Mouse (Mus musculus) neutrophil, adult 83 days (primary cell): Measurements from ENCODE around the gene Arhgef15. TPM values are rescaled to one million over a fixed set of nuclear protein-coding genes. Genes with fewer than 3 reads are reported as not detected.

Source experiments
- total RNA-seq, 2 experiments: library from RNA; stranded (reverse); gene quantifications; one replicate each; pipeline ENCODE4 v1.2.4; 2023

Gene Arhgef15
- total RNA-seq = not detected

DNA sequence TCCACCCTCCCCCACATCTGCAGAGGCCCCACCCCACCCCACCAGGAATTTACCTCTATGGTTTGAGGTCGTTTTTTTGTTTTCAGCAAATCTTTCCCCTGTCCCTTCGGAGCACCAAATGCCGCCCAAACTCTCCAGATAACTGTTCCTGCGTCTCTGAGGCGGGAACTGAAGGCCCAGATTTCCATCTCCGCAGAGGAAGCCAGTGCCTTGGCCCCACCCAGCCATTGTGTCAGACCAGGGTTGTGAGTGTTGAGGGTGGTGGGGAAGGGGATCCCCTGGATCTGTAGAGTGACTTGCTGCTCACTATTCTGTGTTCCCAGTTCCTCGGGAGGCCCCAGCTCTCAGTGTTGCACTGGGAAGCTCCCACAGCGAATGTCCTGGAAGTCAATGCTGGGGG is at the start of gene Arhgef15:
TSS of gene Arhgef15 (minus strand) at position 173 of the 400 bp plus-strand sequence.

GRCm38 (mm10) chr11:68975085-68975484 is 17.8 kb upstream of the Arhgef15 start, which contains the start of gene Rangrf:
TSS of gene Rangrf (minus strand) at chr11:68975185.

GRCm38 (mm10) chr11:68967337-68968282 is 10.3 kb upstream of the Arhgef15 start, which contains the start of gene Slc25a35:
TSS of gene Slc25a35 (plus strand) at chr11:68968131.

DNA sequence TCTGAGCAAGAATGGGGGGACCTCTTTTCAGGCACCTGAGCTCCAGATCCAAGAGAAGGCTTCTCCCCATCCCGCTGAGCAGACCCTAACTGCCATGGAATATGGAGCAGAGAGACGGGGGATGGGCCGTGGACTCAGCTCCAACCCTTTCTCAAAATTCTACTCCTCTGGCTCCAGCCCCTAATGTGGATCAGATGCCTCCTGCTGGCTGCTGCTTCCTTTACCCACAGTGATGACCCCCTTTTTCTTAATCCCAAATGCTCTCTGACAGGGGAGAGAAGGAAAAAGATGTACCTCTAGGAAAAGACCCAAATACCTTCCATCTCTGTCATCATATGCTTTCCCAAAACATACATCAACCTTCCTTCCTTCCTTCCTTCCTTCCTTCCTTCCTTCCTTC is 30.3 kb downstream of the Arhgef15 start, which contains the start of gene Odf4:
TSS of gene Odf4 (minus strand) at position 101 of the 400 bp plus-strand sequence.

DNA sequence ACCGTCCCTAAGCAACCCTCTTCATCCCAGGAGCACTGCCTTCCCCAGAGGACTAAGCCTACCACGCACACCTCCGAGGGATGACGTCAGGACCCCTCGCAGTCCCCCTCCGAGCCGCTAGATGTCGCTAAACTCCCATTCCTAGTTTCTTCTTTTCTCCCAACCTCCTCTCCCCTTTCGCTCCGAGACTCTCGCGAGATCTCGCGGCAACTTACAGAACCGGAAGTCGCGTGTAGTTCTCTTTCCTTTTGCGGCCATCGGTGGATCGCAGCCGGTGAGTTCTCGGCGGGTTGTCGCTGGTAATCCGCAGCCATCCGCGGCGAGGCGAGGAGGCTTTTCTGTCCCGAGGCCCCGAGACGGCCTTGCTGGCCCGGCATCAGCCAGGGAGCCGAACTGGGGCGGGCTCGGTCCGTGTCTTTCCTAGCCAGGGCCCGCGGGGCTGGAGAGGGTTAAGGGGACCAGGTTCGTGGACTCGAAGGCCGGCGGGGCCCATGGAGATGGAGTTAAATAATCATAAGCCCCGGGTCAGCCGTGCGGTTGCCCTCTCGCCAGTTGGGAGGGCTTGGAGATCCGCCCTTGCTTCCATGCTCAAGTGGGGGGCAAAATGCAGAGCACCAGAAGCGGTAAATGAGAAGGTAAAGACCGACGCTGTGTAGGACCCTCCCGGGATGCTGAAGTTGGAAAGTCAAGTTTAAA is 55.8 kb downstream of the Arhgef15 start, which contains the start of gene Rpl26:
TSS of gene Rpl26 (plus strand) at position 233 of the 696 bp plus-strand sequence.

Other genes starting within 250 kb of the Arhgef15 start
- 100 to 1,000 TPM; 107 to 135 TPM for gene Ndel1, start 85.6 kb downstream of the Arhgef15 start, total RNA-seq
- not detected for gene Rnf222, start 68.9 kb downstream of the Arhgef15 start, total RNA-seq
- 100 to 1,000 TPM; 865 to 943 TPM for gene Rpl26, start 55.9 kb downstream of the Arhgef15 start, total RNA-seq
- not detected for gene Odf4, start 30.4 kb downstream of the Arhgef15 start, total RNA-seq
- 1 to 10 TPM; 1.2 to 1.6 TPM for gene Slc25a35, start 10.7 kb upstream of the Arhgef15 start, total RNA-seq
- gene Rangrf, start 17.7 kb upstream of the Arhgef15 start, total RNA-seq = 1 to 10 TPM; 5.2 to 5.6 TPM
- gene Pfas, start 51.0 kb upstream of the Arhgef15 start, total RNA-seq = 10 to 100 TPM; 19.7 to 27.2 TPM
- 10 to 100 TPM; 31.5 to 38.6 TPM for gene Ctc1, start 58.4 kb upstream of the Arhgef15 start, total RNA-seq
- gene Aurkb, start 88.2 kb upstream of the Arhgef15 start, total RNA-seq = 10 to 100 TPM; 92.7 to 94.2 TPM
- gene Borcs6, start 102.2 kb upstream of the Arhgef15 start, total RNA-seq = 10 to 100 TPM; 34.0 to 34.5 TPM
- gene Tmem107, start 113.3 kb upstream of the Arhgef15 start, total RNA-seq = 1 to 10 TPM; 4.3 to 5.9 TPM
- 100 to 1,000 TPM; 228 to 249 TPM for gene Vamp2, start 131.0 kb upstream of the Arhgef15 start, total RNA-seq
- gene Per1, start 137.7 kb upstream of the Arhgef15 start, total RNA-seq = 100 to 1,000 TPM; 205 to 241 TPM
- gene Hes7, start 162.9 kb upstream of the Arhgef15 start, total RNA-seq = not detected
- not detected for gene 9130213A22Rik, start 165.1 kb upstream of the Arhgef15 start, total RNA-seq
- under 1 TPM in 1 of 2 experiments, not detected in 1; 0.09 TPM for gene Aloxe3, start 168.4 kb upstream of the Arhgef15 start, total RNA-seq
- gene Alox12b, start 199.5 kb upstream of the Arhgef15 start, total RNA-seq = not detected
- gene Alox8, start 240.4 kb upstream of the Arhgef15 start, total RNA-seq = under 1 TPM; 0.11 to 0.28 TPM